15 mouse cellular contexts compared by ENCODE assay signal in the genomic region with DNA sequence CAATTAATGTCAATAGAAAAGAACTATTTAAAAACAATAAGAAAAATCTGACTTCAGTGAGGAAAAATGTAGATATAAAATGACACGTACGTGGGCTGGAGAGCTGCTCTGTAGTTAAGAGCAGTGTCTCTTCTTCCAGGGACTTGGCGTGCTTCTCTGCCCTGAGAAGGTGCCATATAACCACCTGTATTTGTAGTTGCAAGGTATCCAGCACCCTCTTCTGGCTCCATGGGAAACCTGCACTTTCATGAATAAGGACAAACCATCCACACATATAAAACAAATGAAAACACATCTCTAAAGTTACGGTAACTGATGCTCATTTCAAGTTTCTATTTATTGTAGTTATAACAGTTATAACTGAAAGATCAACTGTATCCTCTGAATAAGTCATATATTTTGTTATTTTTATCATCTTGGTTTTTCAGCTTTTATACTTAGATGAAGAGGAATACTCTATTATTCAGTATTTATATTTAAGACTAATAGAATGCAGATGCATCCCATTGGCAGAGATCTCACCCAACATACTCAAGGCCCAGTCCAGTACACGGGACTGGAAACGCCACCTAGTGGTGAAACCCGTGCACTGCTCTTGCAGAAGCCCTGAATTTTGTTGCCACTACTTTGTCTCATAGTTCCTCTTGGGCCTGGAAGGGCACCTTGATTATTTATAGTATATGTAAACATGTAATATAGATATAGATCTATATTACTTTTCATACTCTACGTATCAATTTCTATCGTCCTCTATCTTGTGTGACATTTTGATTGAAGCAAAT.
DNase-seq lines count a peak whose midpoint lies in the region; ATAC-seq and TF ChIP-seq lines count a peak whose summit lies in the region.
"Had no signal": no experiment of that assay in that cellular context is flagged by ENCODE, and none has a peak within 500 bp of the region (broad histone marks: within the 10 kb centered on the region; RNA-seq: fewer than 3 reads in every experiment).

No protein-coding gene starts in this region.

- no peak overlapping the region for H3K27ac ChIP-seq in gastrocnemius, adult 2 months
- no peak overlapping the region for H3K27ac ChIP-seq in lung, embryonic 14.5 days (ENCODE audit: low read depth)
- no peak overlapping the region for H3K27ac ChIP-seq in heart, embryonic 12.5 days (ENCODE audit: poor library complexity, severe bottlenecking)
- H3K27ac ChIP-seq: embryonic facial prominence, embryonic 12.5 days; forebrain, embryonic 13.5 days; hindbrain, embryonic 12.5 days; limb, embryonic 12.5 days; macrophage; stomach, embryonic 15.5 days had no signal

- 73% methylated on average over 9 of the region's 9 CpGs for WGBS in lung, embryonic 14.5 days
- WGBS in heart, embryonic 12.5 days, result 67% methylated on average over 9 of the region's 9 CpGs

- H3K27me3 ChIP-seq in lung, embryonic 14.5 days (ENCODE audit: insufficient read depth, low read length), result no peaks in the 10 kb centered on the region
- H3K27me3 ChIP-seq in heart, embryonic 12.5 days (replicated peaks), result no peaks in the 10 kb centered on the region
- H3K27me3 ChIP-seq: embryonic facial prominence, embryonic 12.5 days; forebrain, embryonic 13.5 days; hindbrain, embryonic 12.5 days; limb, embryonic 12.5 days; stomach, embryonic 15.5 days had no signal

- peak; percentile 46 for TF ChIP-seq CTCF in gastrocnemius, adult 2 months (IDR thresholded peaks at IDR 0.05)
- peak; percentile 16; the same call in 1 of the 2 replicates for TF ChIP-seq CTCF in lung, embryonic 14.5 days (IDR thresholded peaks at IDR 0.05; ENCODE audit: low read depth)

- H3K4me3 ChIP-seq in gastrocnemius, adult 2 months, result no peak overlapping the region
- no peak overlapping the region for H3K4me3 ChIP-seq in lung, embryonic 14.5 days (ENCODE audit: low read depth, low read length)
- H3K4me3 ChIP-seq in heart, embryonic 12.5 days, result no peak overlapping the region
- H3K4me3 ChIP-seq: embryonic facial prominence, embryonic 12.5 days; forebrain, embryonic 13.5 days; hindbrain, embryonic 12.5 days; limb, embryonic 12.5 days; myocyte; stomach, embryonic 15.5 days had no signal

- H3K36me3 ChIP-seq in lung, embryonic 14.5 days (ENCODE audit: insufficient read depth), result no peaks in the 10 kb centered on the region
- no peaks in the 10 kb centered on the region for H3K36me3 ChIP-seq in heart, embryonic 12.5 days
- H3K36me3 ChIP-seq: embryonic facial prominence, embryonic 12.5 days; hindbrain, embryonic 12.5 days; limb, embryonic 12.5 days; stomach, embryonic 15.5 days had no signal

- ATAC-seq in lung, embryonic 14.5 days (ENCODE audit: insufficient read depth), result no peak
- ATAC-seq in heart, embryonic 12.5 days (ENCODE audit: insufficient number of reproducible peaks, low FRiP score), result no peak
- ATAC-seq: forebrain, embryonic 13.5 days had no signal

- H3K9ac ChIP-seq in lung, embryonic 14.5 days, result no peak overlapping the region
- no peak overlapping the region for H3K9ac ChIP-seq in heart, embryonic 12.5 days
- H3K9ac ChIP-seq: embryonic facial prominence, embryonic 12.5 days; forebrain, embryonic 13.5 days; hindbrain, embryonic 12.5 days; limb, embryonic 12.5 days; stomach, embryonic 15.5 days had no signal

- H3K9me3 ChIP-seq in lung, embryonic 14.5 days (ENCODE audit: low read depth, low read length), result no peaks in the 10 kb centered on the region
- H3K9me3 ChIP-seq in heart, embryonic 12.5 days (replicated peaks), result peaks cover 5% of the 10 kb centered on the region
- H3K9me3 ChIP-seq: embryonic facial prominence, embryonic 12.5 days; forebrain, embryonic 13.5 days; hindbrain, embryonic 12.5 days; limb, embryonic 12.5 days; stomach, embryonic 15.5 days had no signal

- no peak overlapping the region for H3K4me2 ChIP-seq in lung, embryonic 14.5 days
- no peak overlapping the region for H3K4me2 ChIP-seq in heart, embryonic 12.5 days
- H3K4me2 ChIP-seq: embryonic facial prominence, embryonic 12.5 days; forebrain, embryonic 13.5 days; hindbrain, embryonic 12.5 days; limb, embryonic 12.5 days; stomach, embryonic 15.5 days had no signal

- no peaks in the 10 kb centered on the region for H3K4me1 ChIP-seq in lung, embryonic 14.5 days (ENCODE audit: insufficient read depth)
- H3K4me1 ChIP-seq in heart, embryonic 12.5 days (replicated peaks), result no peaks in the 10 kb centered on the region
- H3K4me1 ChIP-seq: embryonic facial prominence, embryonic 12.5 days; forebrain, embryonic 13.5 days; hindbrain, embryonic 12.5 days; limb, embryonic 12.5 days; stomach, embryonic 15.5 days had no signal

- peak; percentile 28 for DNase-seq in gastrocnemius, adult 2 months
- no peak for DNase-seq in gastrocnemius, postnatal 10 days
- DNase-seq in lung, embryonic 14.5 days, result no peak
- DNase-seq in lung, postnatal 14 days, result no peak
- DNase-seq in R1 (ENCODE audit: low read depth, low spot score), result peak; percentile 33
- DNase-seq in skeletal muscle tissue, adult 2 months (ENCODE audit: low read depth, low spot score), result peak; percentile 1
- DNase-seq in heart, postnatal 36 days, result no peak

- intact Hi-C loops in gastrocnemius, adult 2 months (cut with DNase I), result no loop called here
- intact Hi-C loops in heart, postnatal 36 days (cut with DNase I), result no loop called here

Comparison
In these comparisons a context has a peak if more than half of its experiments do, and no peak if none do; other contexts are left out.
1. DNase-seq: peak in gastrocnemius, adult 2 months (single experiment), R1 (single experiment) and skeletal muscle tissue, adult 2 months (single experiment); none in gastrocnemius, postnatal 10 days (single experiment), lung, embryonic 14.5 days (single experiment), lung, postnatal 14 days (single experiment) and heart, postnatal 36 days (0 of 2).